Mouse (Mus musculus) heart, embryonic 15.5 days (tissue): ENCODE results near the gene Urah. TPM values are rescaled to one million over a fixed set of nuclear protein-coding genes. Genes with fewer than 3 reads are reported as not detected.

ENCODE experiments used
- ATAC-seq: fragments of 200-750 bp; cut with Nextera tagmentation; replicated peaks from 2 replicates; pipeline ENCODE4 v1.8.0; 2017; ENCODE audit warnings: low read depth, moderate TSS enrichment; ENCODE audit not compliant: insufficient number of reproducible peaks, insufficient read depth, low FRiP score
- H3K27ac ChIP-seq: fragments of 300-500 bp; sonication (generic); 2 replicates; pipeline ENCODE4 v1.5.1; 2015; ENCODE audit warnings: mild to moderate bottlenecking, inconsistent platforms
- H3K27me3 ChIP-seq: fragments of 300-500 bp; sonication (generic); 2 replicates; pipeline ENCODE4 v1.6.1; 2015; ENCODE audit warnings: inconsistent platforms
- H3K36me3 ChIP-seq: fragments of 300-500 bp; sonication (generic); 2 replicates; pipeline ENCODE4 v1.6.1; 2015; ENCODE audit warnings: mild to moderate bottlenecking, inconsistent platforms
- H3K4me1 ChIP-seq: fragments of 300-500 bp; sonication (generic); replicated peaks from 2 replicates; pipeline ENCODE4 v1.6.1; 2015; ENCODE audit warnings: inconsistent platforms
- H3K4me2 ChIP-seq: fragments of 300-500 bp; sonication (generic); 2 replicates; pipeline ENCODE4 v1.6.1; 2015; ENCODE audit warnings: inconsistent platforms, mild to moderate bottlenecking, moderate library complexity
- H3K4me3 ChIP-seq: fragments of 300-500 bp; sonication (generic); 2 replicates; pipeline ENCODE4 v1.5.1; 2015; ENCODE audit warnings: mild to moderate bottlenecking, inconsistent platforms
- H3K9ac ChIP-seq: fragments of 300-500 bp; sonication (generic); 2 replicates; pipeline ENCODE4 v1.6.1; 2015; ENCODE audit warnings: mild to moderate bottlenecking, inconsistent platforms
- H3K9me3 ChIP-seq: fragments of 300-500 bp; sonication (generic); replicated peaks from 2 replicates; pipeline ENCODE4 v1.6.1; 2016; ENCODE audit warnings: inconsistent platforms
- WGBS: fragments of 180-500 bp; shearing (Covaris S2); methylation state at CpG from one replicate; pipeline ENCODE4 v1.1.7; 2015; ENCODE audit warnings: mixed read lengths; 5-methylcytosine and 5-hydroxymethylcytosine counted together
- polyA plus RNA-seq: library from polyadenylated mRNA; unstranded; fragments of >200 nt; fragmentation: Nextera tagmentation; extraction: Ambion mirVana; gene quantifications from 2 replicates; pipeline ENCODE4 v1.2.1, GENCODE M21; 2015

Gene Urah
- polyA plus RNA-seq, 1 experiment from 2014 or later, result 0.68 TPM

GRCm38 (mm10) chr7:140855860-140856784, 21.3 kb downstream of the Urah start, which contains the start of gene Gm45785:
Gene Gm45785 (minus strand): TSS chr7:140856331.
- ATAC-seq, result peak; percentile 78

GRCm38 (mm10) chr7:140856785-140857549, 22.1 kb downstream of the Urah start, which contains the start of gene Ric8a:
Gene Ric8a (plus strand): TSS chr7:140856957.
- ATAC-seq, result peak; percentile 82
- H3K27me3 ChIP-seq, result no peaks in the 10 kb centered on the region
- peak within 1 kb of the TSS; percentile 95 for H3K27ac ChIP-seq
- peaks cover 55% of the 10 kb centered on the region for H3K36me3 ChIP-seq
- H3K9me3 ChIP-seq, result no peaks in the 10 kb centered on the region
- peak within 1 kb of the TSS; percentile 95 for H3K9ac ChIP-seq
- peaks cover 32% of the 10 kb centered on the region for H3K4me1 ChIP-seq
- peak within 1 kb of the TSS; percentile 97 for H3K4me3 ChIP-seq
- H3K4me2 ChIP-seq, result peak within 1 kb of the TSS; percentile 95
- WGBS, result under 1% methylated on average over 50 of the region's 50 CpGs

More at GRCm38 (mm10) chr7:140855860-140856784, 21.3 kb downstream of the Urah start, which contains the start of gene Gm45785:
- WGBS, result under 1% methylated on average over 51 of the region's 51 CpGs
- Histone ChIP-seq H3K27me3 (no peaks in the 10 kb centered on the region), H3K36me3 (peaks cover 53% of the 10 kb centered on the region), H3K9me3 (no peaks in the 10 kb centered on the region), H3K9ac (peak within 1 kb of the TSS; percentile 95), H3K27ac (peak within 1 kb of the TSS; percentile 95), H3K4me1 (peaks cover 32% of the 10 kb centered on the region), H3K4me3 (peak within 1 kb of the TSS; percentile 97), H3K4me2 (peak within 1 kb of the TSS; percentile 95)

GRCm38 (mm10) chr7:140857550-140858505, 23.0 kb downstream of the Urah start, which contains the start of gene Bet1l:
Gene Bet1l (minus strand): TSS chr7:140857577.
- H3K9me3 ChIP-seq, result no peaks in the 10 kb centered on the region
- H3K27ac ChIP-seq, result peak within 1 kb of the TSS; percentile 95
- H3K4me2 ChIP-seq, result peak within 1 kb of the TSS; percentile 95
- peaks cover 55% of the 10 kb centered on the region for H3K36me3 ChIP-seq
- H3K9ac ChIP-seq, result peak within 1 kb of the TSS; percentile 95
- H3K4me1 ChIP-seq, result peaks cover 32% of the 10 kb centered on the region
- 0 out of 2 replicates have a peak, but pooled peaks have one; percentile 4 for ATAC-seq
- 28% methylated on average over 40 of the region's 40 CpGs for WGBS
- no peaks in the 10 kb centered on the region for H3K27me3 ChIP-seq
- H3K4me3 ChIP-seq, result peak within 1 kb of the TSS; percentile 97

GRCm38 (mm10) chr7:140858746-140859145, 23.9 kb downstream of the Urah start:
- no peak overlapping the region for H3K27ac ChIP-seq
- peak overlapping the region; percentile 97 for H3K4me3 ChIP-seq
- H3K4me2 ChIP-seq, result peak overlapping the region; percentile 95
- H3K36me3 ChIP-seq, result peaks cover 55% of the 10 kb centered on the region
- H3K4me1 ChIP-seq, result peaks cover 32% of the 10 kb centered on the region
- peak overlapping the region; percentile 95; the same call in 1 of the 2 replicates for H3K9ac ChIP-seq
- WGBS, result 90% methylated on average over 8 of the region's 8 CpGs
- no peaks in the 10 kb centered on the region for H3K9me3 ChIP-seq
- H3K27me3 ChIP-seq, result no peaks in the 10 kb centered on the region
- no peak for ATAC-seq

GRCm38 (mm10) chr7:140859997-140860396, 25.2 kb downstream of the Urah start:
- Histone ChIP-seq H3K27me3 (no peaks in the 10 kb centered on the region), H3K36me3 (peaks cover 58% of the 10 kb centered on the region), H3K27ac (no peak overlapping the region), H3K4me3 (no peak overlapping the region), H3K4me1 (peaks cover 27% of the 10 kb centered on the region), H3K9me3 (no peaks in the 10 kb centered on the region), H3K4me2 (no peak overlapping the region), H3K9ac (no peak overlapping the region)
- ATAC-seq, result no peak
- 75% methylated on average over 6 of the region's 6 CpGs for WGBS

- H3K36me3 ChIP-seq, result peaks cover 62% of the 10 kb centered on the region
- H3K9me3 ChIP-seq, result no peaks in the 10 kb centered on the region
- H3K4me2 ChIP-seq, result no peak overlapping the region
- ATAC-seq, result no peak
- WGBS, result 90% methylated on average over 5 of the region's 5 CpGs
- H3K4me1 ChIP-seq, result peaks cover 20% of the 10 kb centered on the region
- H3K4me3 ChIP-seq, result no peak overlapping the region
- H3K27me3 ChIP-seq, result no peaks in the 10 kb centered on the region
- no peak overlapping the region for H3K27ac ChIP-seq
- no peak overlapping the region for H3K9ac ChIP-seq
Measured at GRCm38 (mm10) chr7:140860728-140861127, 25.9 kb downstream of the Urah start.

GRCm38 (mm10) chr7:140864761-140865160, 29.9 kb downstream of the Urah start:
- Histone ChIP-seq H3K9me3 (no peaks in the 10 kb centered on the region), H3K27ac (no peak overlapping the region), H3K4me2 (no peak overlapping the region), H3K27me3 (no peaks in the 10 kb centered on the region), H3K4me1 (no peaks in the 10 kb centered on the region), H3K9ac (no peak overlapping the region), H3K36me3 (peaks cover 71% of the 10 kb centered on the region), H3K4me3 (no peak overlapping the region)
- ATAC-seq, result no peak
- WGBS, result 89% methylated on average over 12 of the region's 12 CpGs

- WGBS, result 73% methylated on average over 4 of the region's 4 CpGs
- H3K36me3 ChIP-seq, result peaks cover 39% of the 10 kb centered on the region
- no peak overlapping the region for H3K4me3 ChIP-seq
- no peak overlapping the region for H3K4me2 ChIP-seq
- no peaks in the 10 kb centered on the region for H3K9me3 ChIP-seq
- no peak overlapping the region for H3K27ac ChIP-seq
- no peak overlapping the region for H3K9ac ChIP-seq
- peaks cover 3% of the 10 kb centered on the region; the same call in 1 of the 2 replicates for H3K4me1 ChIP-seq
- no peaks in the 10 kb centered on the region for H3K27me3 ChIP-seq
- ATAC-seq, result no peak
Measured at GRCm38 (mm10) chr7:140874224-140874623, 39.4 kb downstream of the Urah start.

GRCm38 (mm10) chr7:140877364-140877763, 42.5 kb downstream of the Urah start:
- 79% methylated on average over 6 of the region's 6 CpGs for WGBS
- H3K36me3 ChIP-seq, result peaks cover 31% of the 10 kb centered on the region
- H3K9ac ChIP-seq, result no peak overlapping the region
- no peaks in the 10 kb centered on the region for H3K9me3 ChIP-seq
- H3K27ac ChIP-seq, result no peak overlapping the region
- H3K4me3 ChIP-seq, result no peak overlapping the region
- no peak overlapping the region for H3K4me2 ChIP-seq
- ATAC-seq, result no peak
- peaks cover 16% of the 10 kb centered on the region for H3K4me1 ChIP-seq
- no peaks in the 10 kb centered on the region for H3K27me3 ChIP-seq

GRCm38 (mm10) chr7:140879355-140879754, 44.5 kb downstream of the Urah start:
- Histone ChIP-seq H3K9ac (no peak overlapping the region), H3K4me2 (0 out of 2 replicates have a peak overlapping the region, but pooled peaks have one; percentile 10), H3K4me3 (no peak overlapping the region), H3K36me3 (peaks cover 32% of the 10 kb centered on the region), H3K4me1 (peaks cover 25% of the 10 kb centered on the region), H3K27me3 (no peaks in the 10 kb centered on the region), H3K9me3 (no peaks in the 10 kb centered on the region), H3K27ac (no peak overlapping the region)
- 72% methylated on average over 7 of the region's 7 CpGs for WGBS
- ATAC-seq, result no peak
